Mouse (Mus musculus) heart, postnatal 10 days (tissue): ENCODE measurements at regions not wholly inside any gene's neighbourhood (a gene's known extent, or its start where the extent isn't known, plus 50 kb on each side); places are given as distances from the start of the nearest gene placed in this dataset.
A peak's percentile ranks its signal among the peaks of the same experiment; 100 is the strongest.

ENCODE experiments used
- DNase-seq, 2 experiments: peaks; one replicate each; pipeline ENCODE4 v3.0.0; 2021
- intact Hi-C: fragments of 180-260 bp; cut with DNase I; formaldehyde crosslinking; loops from one replicate; pipeline ENCODE4 v1.15.1; 2025

DNA sequence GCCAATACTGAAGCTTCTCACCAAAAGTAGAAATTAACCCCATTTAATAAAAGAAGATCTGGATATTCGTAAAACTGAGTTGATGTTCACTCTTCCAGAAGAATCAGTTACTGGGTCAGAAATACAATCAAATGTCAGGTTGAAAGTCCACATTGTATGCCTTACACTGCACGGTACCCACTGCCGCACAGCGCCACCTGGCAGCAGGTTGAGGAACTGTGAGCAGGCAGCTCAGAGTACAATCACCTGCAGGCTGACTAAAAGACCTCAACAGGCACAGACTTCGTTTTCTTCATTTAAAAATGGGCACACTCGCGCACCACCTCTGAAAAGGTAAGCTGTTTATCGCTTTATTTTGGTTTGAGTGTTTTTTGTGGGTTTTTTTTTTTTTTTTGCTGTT is 341.8 kb upstream of the Mms22l start:
- intact Hi-C loops, result loop anchor here (2.0 kb wide), 1 partner anchor 1678 kb away; no protein-coding TSS in a partner anchor
- DNase-seq, result peak; percentile 54 to 72

DNA sequence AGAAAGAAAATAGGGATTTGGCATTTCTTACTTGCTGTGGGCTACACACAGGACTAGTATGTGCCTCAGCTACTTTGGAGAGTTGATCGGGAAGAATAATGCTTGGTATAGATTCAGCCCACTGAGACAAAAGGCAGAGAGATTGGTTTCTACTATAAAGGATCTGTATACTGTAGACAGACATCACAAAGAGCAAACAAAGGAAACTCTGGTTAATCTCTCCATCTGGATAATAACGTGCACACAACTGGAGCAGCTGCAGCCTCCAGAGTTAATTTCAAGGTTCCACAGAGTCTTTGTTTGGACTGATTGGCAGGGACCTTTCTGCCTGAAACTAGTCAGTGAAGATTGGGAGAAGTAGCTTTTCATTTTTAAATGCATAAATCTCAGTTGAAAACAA is 322.5 kb upstream of the Mms22l start:
- intact Hi-C loops, result no loop called here
- no peak for DNase-seq

- intact Hi-C loops, result no loop called here
- no peak for DNase-seq
Measured at GRCm38 (mm10) chr4:24213262-24214036, 282.8 kb upstream of the Mms22l start.

GRCm38 (mm10) chr4:24214037-24214362 is 282.3 kb upstream of the Mms22l start:
- no peak for DNase-seq

GRCm38 (mm10) chr4:24218383-24218934 is 277.8 kb upstream of the Mms22l start:
- no peak for DNase-seq
- intact Hi-C loops, result no loop called here

More at GRCm38 (mm10) chr4:24214037-24214362, 282.3 kb upstream of the Mms22l start:
- intact Hi-C loops, result no loop called here

DNA sequence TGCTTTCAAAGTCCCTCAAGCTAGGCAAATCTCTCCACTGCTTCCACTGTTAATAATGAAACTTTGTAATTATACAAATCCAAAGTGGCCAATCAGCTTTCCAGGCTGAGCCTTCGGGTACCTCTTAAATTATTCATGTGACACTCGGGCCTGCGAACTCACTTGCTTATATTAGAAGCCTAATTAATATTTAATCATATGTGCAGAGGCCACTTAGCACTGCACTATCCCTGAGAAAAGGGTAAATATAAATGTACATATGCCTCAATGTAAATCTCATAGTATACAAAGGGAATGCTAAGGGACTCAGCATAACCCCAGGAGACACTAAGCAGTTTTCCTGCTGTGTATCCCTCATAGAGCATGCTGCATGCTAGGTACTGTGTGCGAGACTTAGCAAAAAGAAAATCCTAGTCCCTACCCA is 277.2 kb upstream of the Mms22l start:
- no peak for DNase-seq
- intact Hi-C loops, result no loop called here

DNA sequence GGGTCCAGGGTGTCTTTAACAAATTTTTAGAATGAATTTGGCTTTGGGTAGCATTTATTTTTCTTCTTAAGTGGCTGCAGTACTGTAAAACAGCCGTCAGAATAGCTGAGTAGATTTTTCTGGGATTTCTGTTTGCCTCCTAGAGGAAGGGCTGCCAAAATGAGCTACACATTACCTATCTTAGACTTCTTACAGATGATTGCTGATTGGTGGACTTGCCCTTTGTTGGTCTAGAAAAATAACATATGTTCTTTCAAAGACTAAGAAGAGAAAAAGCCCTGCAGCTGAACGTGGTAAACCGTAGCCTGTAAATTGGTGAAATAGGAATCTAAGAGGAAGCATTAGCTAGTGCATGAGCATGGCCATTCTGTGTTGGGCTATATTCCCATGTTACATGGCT is 276.7 kb upstream of the Mms22l start:
- no peak for DNase-seq
- intact Hi-C loops, result no loop called here

GRCm38 (mm10) chr4:24245124-24245523 is 251.1 kb upstream of the Mms22l start:
- intact Hi-C loops, result no loop called here
- no peak for DNase-seq

- intact Hi-C loops, result loop anchor here (2.0 kb wide), 1 partner anchor 326 kb away; no protein-coding TSS in a partner anchor
- DNase-seq, result no peak
Measured at GRCm38 (mm10) chr4:24248142-24249054, 247.9 kb upstream of the Mms22l start.

DNA sequence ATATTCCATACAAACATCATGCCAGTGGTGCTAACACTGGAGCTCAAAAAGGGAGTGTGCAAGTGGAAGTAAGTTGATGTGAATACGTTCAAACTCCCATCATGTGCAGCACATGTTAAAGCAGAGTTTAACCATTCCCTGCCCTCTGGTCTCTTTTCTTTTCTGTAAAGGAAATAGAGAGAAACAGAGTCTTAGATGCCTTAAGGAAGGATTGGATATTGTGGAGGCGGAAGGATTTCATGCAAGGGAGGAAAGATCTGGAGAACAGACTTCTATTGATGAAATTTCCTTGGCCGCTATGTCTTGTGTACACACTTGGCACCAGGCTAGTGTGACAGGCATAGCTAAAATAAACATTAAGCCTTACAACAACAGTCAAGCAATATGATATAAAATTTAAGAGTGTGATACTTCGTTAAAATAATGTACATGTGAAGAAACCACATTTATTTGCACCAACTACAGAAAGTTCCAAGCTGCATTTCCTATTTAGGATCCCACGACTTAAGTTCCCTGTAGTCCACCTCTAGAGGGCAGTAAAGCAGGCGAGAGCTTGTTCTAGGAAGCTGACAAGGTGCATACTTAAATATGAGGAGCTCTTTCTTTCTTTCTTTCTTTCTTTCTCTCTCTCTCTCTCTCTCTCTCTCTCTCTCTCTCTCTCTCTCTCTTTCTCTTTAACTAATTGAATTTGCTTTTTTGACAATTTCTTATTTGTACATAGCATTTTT is 246.8 kb upstream of the Mms22l start:
- intact Hi-C loops, result loop anchor here (2.0 kb wide), 1 partner anchor 325 kb away; no protein-coding TSS in a partner anchor
- DNase-seq, result peak; percentile 8 to 10

DNA sequence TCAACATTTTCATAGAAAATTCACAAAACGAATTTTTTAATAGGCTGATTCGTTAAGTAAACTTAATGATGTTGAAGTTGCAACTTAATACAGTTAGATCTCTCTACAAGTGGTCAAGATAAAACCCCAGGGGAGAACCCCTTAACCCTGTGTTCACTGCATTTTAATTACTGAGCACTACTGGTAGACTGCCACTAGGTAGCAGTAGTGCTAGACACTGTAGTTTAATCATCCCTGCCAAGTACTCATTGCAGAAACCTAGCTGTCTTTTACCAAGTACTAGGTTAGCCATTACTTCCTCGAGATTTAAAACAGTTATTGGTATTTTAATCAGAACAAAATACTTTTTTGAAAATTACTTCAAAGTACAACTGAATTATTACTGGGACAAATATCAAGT is 218.1 kb upstream of the Mms22l start:
- intact Hi-C loops, result loop anchor here (5.0 kb wide), 1 partner anchor 294 kb away; no protein-coding TSS in a partner anchor
- no peak for DNase-seq
